Mouse (Mus musculus): ENCODE data around the gene Fads6.

DNA sequence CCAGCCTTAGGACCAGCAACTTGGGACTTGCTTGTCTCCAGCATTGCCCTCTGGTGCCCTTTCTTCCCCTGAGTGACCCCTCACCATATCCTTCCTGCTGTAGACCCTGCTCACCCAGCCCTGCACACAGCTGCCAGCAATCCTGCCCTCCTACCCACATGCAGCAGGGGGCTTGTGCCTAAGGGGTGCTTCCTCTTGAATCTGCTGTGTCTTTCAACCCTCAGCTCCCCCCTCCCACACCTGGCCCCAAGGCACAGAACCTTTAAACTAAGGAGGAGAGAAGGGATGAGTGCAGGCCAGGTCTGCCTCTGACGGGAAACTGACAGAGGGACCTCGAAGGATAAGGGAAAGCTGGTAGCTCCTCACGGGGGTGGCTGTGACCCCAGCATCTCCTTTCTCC lies 54.7 kb downstream of the Fads6 start:
- no peak for TF ChIP-seq MAX (IDR thresholded peaks at IDR 0.05; ENCODE audit: low read depth)
- TF ChIP-seq POLR2A (IDR thresholded peaks at IDR 0.05; ENCODE audit: insufficient read length, low read depth): no peak
- TF ChIP-seq E2F4 (IDR thresholded peaks at IDR 0.05; ENCODE audit: insufficient read depth): no peak
- no peak for TF ChIP-seq USF1 (IDR thresholded peaks at IDR 0.05; ENCODE audit: low read depth)
- no peak for TF ChIP-seq TCF12 (IDR thresholded peaks at IDR 0.05; ENCODE audit: insufficient read depth, poor library complexity, severe bottlenecking)
- no peak for TF ChIP-seq MYOG (IDR thresholded peaks at IDR 0.05; ENCODE audit: control insufficient read depth in 1 of 3, insufficient read depth in 1 of 3, insufficient read length in 2 of 3, low read depth in 2 of 3)
- TF ChIP-seq SRF (IDR thresholded peaks at IDR 0.05; ENCODE audit: control insufficient read depth, insufficient read length, low read depth): no peak
- TF ChIP-seq REST (IDR thresholded peaks at IDR 0.05; ENCODE audit: insufficient read depth, insufficient read length): no peak

Measured in myocyte (in vitro differentiated cells).